Mouse (Mus musculus) liver, adult 2 months (tissue): ENCODE results near the gene Ntm. TPM values are rescaled to one million over a fixed set of nuclear protein-coding genes. Genes with fewer than 3 reads are reported as not detected.

Experiments used
- DNase-seq: peaks from one replicate; pipeline ENCODE4 v3.0.0-alpha.2; 2011; ENCODE audit warnings: low read depth, low spot score; ENCODE audit errors: extremely low read depth
- H3K27ac ChIP-seq: fragments of 200-500 bp; replicated peaks from 2 replicates; pipeline ENCODE4 v1.5.1; 2012; ENCODE audit warnings: low read depth, mild to moderate bottlenecking, control low read depth, inconsistent platforms, low read length; ENCODE audit not compliant: insufficient read depth
- H3K27me3 ChIP-seq: fragments of 200-500 bp; 2 replicates; pipeline ENCODE4 v1.6.1; 2012; ENCODE audit warnings: mild to moderate bottlenecking, moderate library complexity, low read length, inconsistent platforms; ENCODE audit not compliant: control insufficient read depth, insufficient read depth
- H3K36me3 ChIP-seq: fragments of 200-500 bp; 2 replicates; pipeline ENCODE4 v1.6.1; 2012; ENCODE audit warnings: low read length, inconsistent platforms; ENCODE audit not compliant: control insufficient read depth, insufficient read depth
- H3K4me1 ChIP-seq: fragments of 200-500 bp; 2 replicates; pipeline ENCODE4 v1.6.1; 2011; ENCODE audit warnings: low read length; ENCODE audit not compliant: control insufficient read depth, insufficient read depth
- H3K4me3 ChIP-seq: fragments of 200-500 bp; 2 replicates; pipeline ENCODE4 v1.5.1; 2011; ENCODE audit warnings: low read depth, mild to moderate bottlenecking, control low read depth, low read length, moderate library complexity; ENCODE audit not compliant: insufficient read depth
- H3K79me2 ChIP-seq: fragments of 200-500 bp; 2 replicates; pipeline ENCODE4 v1.6.1; 2012; ENCODE audit warnings: inconsistent platforms, mild to moderate bottlenecking, low read length, moderate library complexity; ENCODE audit not compliant: control insufficient read depth, insufficient read depth
- H3K9ac ChIP-seq: fragments of 200-500 bp; 2 replicates; pipeline ENCODE4 v1.6.1; 2012; ENCODE audit warnings: low read depth, mild to moderate bottlenecking, control low read depth, inconsistent platforms, low read length
- CTCF ChIP-seq: fragments of 200-500 bp; IDR thresholded peaks from 2 replicates; pipeline ENCODE4 v1.5.1; 2011; ENCODE audit warnings: low read depth, low read length, control low read depth
- POLR2A ChIP-seq: fragments of 200-500 bp; IDR thresholded peaks from 2 replicates; pipeline ENCODE4 v1.6.1; 2011; ENCODE audit warnings: low read length, control low read depth; ENCODE audit not compliant: insufficient read depth; ENCODE audit errors: extremely low read depth
- whole genome bisulfite sequencing: fragments of 180-500 bp; shearing (Covaris S2); methylation state at CpG from one replicate; pipeline ENCODE4 v1.1.7; 2018; 5-methylcytosine and 5-hydroxymethylcytosine counted together
- polyA plus RNA-seq: library from polyadenylated mRNA; depleted of rRNA; stranded (reverse); fragments of >200 nt; gene quantifications from 2 replicates; pipeline ENCODE4 v1.2.3, GENCODE M21; 2012
- total RNA-seq: library from RNA; depleted of rRNA; stranded (reverse); fragments of >200 nt; gene quantifications from 2 replicates; pipeline ENCODE4 v1.2.3, GENCODE M21; 2014

Ntm gene
- total and polyA plus RNA-seq, 2 experiments = 2.1 to 3.2 TPM

DNA sequence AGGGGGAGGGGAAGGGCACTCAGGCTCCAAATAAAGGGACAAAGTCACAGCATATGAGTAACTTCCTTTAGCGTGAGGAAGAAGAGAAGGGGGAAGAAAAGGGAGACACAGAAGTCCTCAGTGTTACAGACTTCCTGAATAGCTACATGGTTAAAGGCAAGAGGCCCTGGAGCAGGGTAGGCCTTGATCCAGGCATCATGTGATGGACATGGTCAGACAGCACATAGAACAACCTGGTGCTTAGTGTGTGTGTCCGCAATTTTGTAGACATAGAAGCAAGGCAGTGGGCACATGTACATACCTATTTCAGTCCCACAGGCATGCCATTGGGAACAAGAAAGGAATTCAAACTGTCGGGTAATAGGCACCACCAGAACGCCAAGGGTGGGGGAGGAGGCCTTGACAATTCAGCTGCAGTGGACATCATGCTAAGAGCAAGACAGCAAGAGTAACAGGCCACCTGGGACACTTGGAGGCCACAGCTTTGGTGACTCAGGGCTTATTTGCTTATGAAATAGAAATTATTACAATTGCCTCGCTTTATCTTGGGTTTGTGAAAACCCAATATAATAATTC lies 832.1 kb downstream of the Ntm start:
- Histone ChIP-seq H3K4me1 (no peaks in the 10 kb centered on the region), H3K27ac (no peak overlapping the region), H3K27me3 (no peaks in the 10 kb centered on the region), H3K4me3 (no peak overlapping the region), H3K79me2 (no peaks in the 10 kb centered on the region), H3K9ac (no peak overlapping the region), H3K36me3 (no peaks in the 10 kb centered on the region)
- DNase-seq = no peak
- TF ChIP-seq POLR2A (no peak), CTCF (no peak)
- 89% methylated on average over 5 of the region's 5 CpGs for WGBS

- Histone ChIP-seq H3K27ac (no peak overlapping the region), H3K9ac (no peak overlapping the region), H3K79me2 (no peaks in the 10 kb centered on the region), H3K4me3 (no peak overlapping the region), H3K27me3 (no peaks in the 10 kb centered on the region), H3K36me3 (no peaks in the 10 kb centered on the region), H3K4me1 (no peaks in the 10 kb centered on the region)
- TF ChIP-seq POLR2A (no peak), CTCF (no peak)
- 73% methylated on average over 4 of the region's 4 CpGs for WGBS
- DNase-seq = no peak
Measured at GRCm38 (mm10) chr9:29130316-29130715, 832.6 kb downstream of the Ntm start.

GRCm38 (mm10) chr9:29128416-29128815 lies 834.5 kb downstream of the Ntm start:
- 83% methylated on average over 2 of the region's 2 CpGs for WGBS
- Histone ChIP-seq H3K4me3 (no peak overlapping the region), H3K4me1 (no peaks in the 10 kb centered on the region), H3K27me3 (no peaks in the 10 kb centered on the region), H3K27ac (no peak overlapping the region), H3K9ac (no peak overlapping the region), H3K79me2 (no peaks in the 10 kb centered on the region), H3K36me3 (no peaks in the 10 kb centered on the region)
- DNase-seq = no peak
- no peak for TF ChIP-seq CTCF
- no peak for TF ChIP-seq POLR2A

DNA sequence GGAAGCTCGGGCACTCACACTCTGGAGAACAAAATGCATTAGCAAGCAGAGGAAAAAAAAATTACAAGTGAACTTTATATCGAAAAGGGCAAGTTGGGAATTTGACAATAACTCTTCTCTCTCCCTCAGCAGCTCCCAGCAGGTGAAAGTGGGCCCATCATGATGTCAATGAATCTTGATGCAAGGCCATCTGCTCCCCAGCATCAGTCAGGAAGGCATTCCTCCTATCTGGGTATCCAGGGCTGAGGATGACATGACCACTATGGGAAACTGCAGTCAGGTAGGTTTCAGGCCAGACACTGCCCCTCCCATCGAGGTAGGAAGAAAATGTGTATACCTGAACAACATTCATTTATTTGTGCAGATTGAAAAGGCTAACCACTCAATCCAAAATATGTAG lies 838.5 kb downstream of the Ntm start:
- TF ChIP-seq CTCF = no peak
- no peak for TF ChIP-seq POLR2A
- 66% methylated on average over 3 of the region's 3 CpGs for WGBS
- H3K27ac ChIP-seq = no peak overlapping the region

GRCm38 (mm10) chr9:29123828-29124227 lies 839.1 kb downstream of the Ntm start:
- 90% methylated on average over 2 of the region's 2 CpGs for WGBS
- Histone ChIP-seq H3K27me3 (no peaks in the 10 kb centered on the region), H3K36me3 (no peaks in the 10 kb centered on the region), H3K4me1 (no peaks in the 10 kb centered on the region), H3K79me2 (no peaks in the 10 kb centered on the region), H3K27ac (no peak overlapping the region), H3K9ac (no peak overlapping the region), H3K4me3 (no peak overlapping the region)
- no peak for TF ChIP-seq POLR2A
- TF ChIP-seq CTCF = no peak
- DNase-seq = no peak

More for the DNA sequence above, 838.5 kb downstream of the Ntm start:
- Histone ChIP-seq H3K4me3 (no peak overlapping the region), H3K79me2 (no peaks in the 10 kb centered on the region), H3K27me3 (no peaks in the 10 kb centered on the region), H3K9ac (no peak overlapping the region), H3K36me3 (no peaks in the 10 kb centered on the region), H3K4me1 (no peaks in the 10 kb centered on the region)
- DNase-seq = no peak

- H3K4me3 ChIP-seq = no peak overlapping the region
- no peak for DNase-seq
- 78% methylated on average over 2 of the region's 2 CpGs for WGBS
- no peak overlapping the region for H3K27ac ChIP-seq
- no peaks in the 10 kb centered on the region for H3K79me2 ChIP-seq
- H3K4me1 ChIP-seq = no peaks in the 10 kb centered on the region
- no peak overlapping the region for H3K9ac ChIP-seq
- no peaks in the 10 kb centered on the region for H3K36me3 ChIP-seq
- H3K27me3 ChIP-seq = no peaks in the 10 kb centered on the region
- no peak for TF ChIP-seq CTCF
- no peak for TF ChIP-seq POLR2A
Measured at GRCm38 (mm10) chr9:29117561-29118112, 845.3 kb downstream of the Ntm start.
